Mouse (Mus musculus): Measurements from ENCODE around the gene Bcl2l1. TPM values are rescaled to one million over a fixed set of nuclear protein-coding genes. Genes with fewer than 3 reads are reported as not detected.

Bcl2l1 gene
- polyA plus RNA-seq, 1 experiment from 2014 or later: 138 TPM

DNA sequence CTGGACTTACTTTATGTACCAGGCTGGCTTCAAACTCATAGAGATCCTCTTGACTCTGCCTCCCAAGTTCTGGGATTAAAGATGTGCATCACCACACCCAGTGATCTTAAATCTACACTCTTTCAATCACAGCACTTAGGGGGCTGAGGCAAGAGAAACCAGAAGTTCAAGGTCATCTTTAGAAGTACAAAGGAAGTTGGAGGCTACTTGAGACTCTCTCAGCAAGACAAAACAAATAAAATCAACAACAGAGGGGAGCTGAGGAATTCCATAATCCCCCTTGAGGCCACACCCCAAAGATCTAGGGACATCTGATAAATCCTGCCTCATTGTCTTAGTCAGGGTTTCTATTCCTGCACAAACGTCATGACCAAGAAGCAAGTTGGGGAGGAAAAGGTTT, 59.3 kb downstream of the Bcl2l1 start:
- Histone ChIP-seq H3K9ac (ENCODE audit: low read depth, low read length) (no peak overlapping the region), H3K27me3 (replicated peaks; ENCODE audit: control insufficient read depth, insufficient read depth, low read length) (no peaks in the 10 kb centered on the region), H3K27ac (ENCODE audit: low read depth, low read length) (no peak overlapping the region), H3K36me3 (ENCODE audit: control insufficient read depth, insufficient read depth, low read length) (no peaks in the 10 kb centered on the region), H3K9me3 (ENCODE audit: control insufficient read depth, low read length) (no peaks in the 10 kb centered on the region), H3K4me2 (ENCODE audit: low read length) (no peak overlapping the region), H3K4me3 (ENCODE audit: low read length) (no peak overlapping the region), H3K4me1 (ENCODE audit: control insufficient read depth, insufficient read depth, low read depth, low read length) (no peaks in the 10 kb centered on the region)
- ATAC-seq: no peak
- WGBS: 35% methylated on average over 1 of the region's 1 CpGs

DNA sequence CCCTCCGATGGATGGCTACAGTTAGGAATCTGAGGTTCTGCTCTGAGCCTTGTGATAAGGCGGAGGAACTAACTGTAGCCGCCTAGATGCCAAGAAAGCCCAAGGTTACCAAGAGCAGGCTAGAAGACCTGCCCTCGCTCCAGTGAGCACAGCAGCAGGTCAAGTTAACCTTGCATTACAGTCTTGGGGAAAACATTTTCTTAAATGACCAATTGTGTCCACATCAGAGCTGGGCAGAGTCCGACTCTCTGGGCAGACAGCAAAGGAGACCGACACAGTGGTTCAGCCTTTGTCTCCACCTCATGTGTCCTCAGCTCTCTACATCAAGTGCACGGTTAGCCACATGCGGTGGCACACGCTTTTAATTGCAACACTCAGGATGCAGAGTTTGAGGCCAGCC, 60.0 kb downstream of the Bcl2l1 start:
- Histone ChIP-seq H3K4me1 (ENCODE audit: control insufficient read depth, insufficient read depth, low read depth, low read length) (no peaks in the 10 kb centered on the region), H3K27me3 (replicated peaks; ENCODE audit: control insufficient read depth, insufficient read depth, low read length) (no peaks in the 10 kb centered on the region), H3K9ac (ENCODE audit: low read depth, low read length) (no peak overlapping the region), H3K4me3 (ENCODE audit: low read length) (no peak overlapping the region), H3K9me3 (ENCODE audit: control insufficient read depth, low read length) (no peaks in the 10 kb centered on the region), H3K36me3 (ENCODE audit: control insufficient read depth, insufficient read depth, low read length) (no peaks in the 10 kb centered on the region), H3K4me2 (ENCODE audit: low read length) (no peak overlapping the region), H3K27ac (ENCODE audit: low read depth, low read length) (no peak overlapping the region)
- no peak for ATAC-seq
- 91% methylated on average over 9 of the region's 9 CpGs for WGBS

DNA sequence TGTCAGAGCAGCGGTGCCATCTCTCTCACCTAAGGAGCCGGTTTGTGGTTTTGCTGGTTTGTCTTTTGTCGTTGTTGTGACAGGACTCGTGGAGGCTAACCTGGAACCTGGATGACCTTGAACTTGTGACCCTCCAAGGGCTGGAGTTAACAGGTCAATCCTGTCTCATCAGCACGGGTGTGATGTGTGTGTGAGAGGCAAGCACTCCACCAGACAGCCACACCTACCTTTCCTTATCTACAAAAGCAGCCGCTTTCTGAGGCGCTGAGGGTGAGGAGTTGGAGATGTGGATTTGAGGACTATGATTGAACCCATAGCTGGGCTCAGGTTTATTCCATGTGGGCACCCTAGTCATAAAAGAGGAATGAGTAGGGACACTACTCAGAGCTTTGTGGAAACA, 61.9 kb downstream of the Bcl2l1 start:
- H3K27me3 ChIP-seq (replicated peaks; ENCODE audit: control insufficient read depth, insufficient read depth, low read length): no peaks in the 10 kb centered on the region
- H3K36me3 ChIP-seq (ENCODE audit: control insufficient read depth, insufficient read depth, low read length): no peaks in the 10 kb centered on the region
- H3K4me2 ChIP-seq (ENCODE audit: low read length): no peak overlapping the region
- WGBS: 86% methylated on average over 7 of the region's 7 CpGs
- peaks cover 3% of the 10 kb centered on the region for H3K4me1 ChIP-seq (ENCODE audit: control insufficient read depth, insufficient read depth, low read depth, low read length)
- H3K4me3 ChIP-seq (ENCODE audit: low read length): no peak overlapping the region
- no peak for ATAC-seq
- no peak overlapping the region for H3K9ac ChIP-seq (ENCODE audit: low read depth, low read length)
- H3K27ac ChIP-seq (ENCODE audit: low read depth, low read length): no peak overlapping the region
- no peaks in the 10 kb centered on the region for H3K9me3 ChIP-seq (ENCODE audit: control insufficient read depth, low read length)

DNA sequence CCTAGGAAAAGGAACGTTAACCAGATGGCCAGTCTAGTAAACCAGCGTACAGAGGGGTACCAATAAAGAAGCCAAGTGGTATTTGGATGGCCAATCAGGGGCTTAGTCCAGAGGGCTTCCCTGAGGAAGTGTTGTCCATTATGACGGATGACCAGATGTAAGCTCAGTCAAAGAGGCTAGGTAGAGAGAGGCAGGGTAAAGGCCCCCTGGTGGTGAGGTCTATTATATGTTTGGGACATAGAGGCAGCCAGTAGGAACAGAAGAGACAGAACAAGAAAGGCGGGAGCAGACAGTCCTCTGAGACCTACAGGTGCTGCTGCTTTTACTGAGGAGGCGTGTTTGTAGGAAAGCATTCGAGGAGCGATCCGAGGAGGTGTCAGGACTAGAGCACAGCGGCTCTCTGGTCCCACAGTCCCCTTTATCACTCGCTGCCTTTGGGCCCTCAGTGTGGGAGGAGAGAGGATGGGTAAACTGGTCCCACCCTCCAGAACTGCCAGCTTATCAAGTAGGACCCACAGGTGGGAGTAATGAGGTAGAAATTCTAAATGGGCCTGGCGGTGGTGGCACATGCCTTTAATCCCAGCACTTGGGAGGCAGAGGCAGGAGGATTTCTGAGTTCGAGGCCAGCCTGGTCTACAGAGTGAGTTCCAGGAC, 63.8 kb downstream of the Bcl2l1 start:
- Histone ChIP-seq H3K4me2 (ENCODE audit: low read length) (no peak overlapping the region), H3K4me1 (ENCODE audit: control insufficient read depth, insufficient read depth, low read depth, low read length) (peaks cover 9% of the 10 kb centered on the region), H3K27ac (ENCODE audit: low read depth, low read length) (no peak overlapping the region), H3K4me3 (ENCODE audit: low read length) (no peak overlapping the region), H3K9ac (ENCODE audit: low read depth, low read length) (no peak overlapping the region), H3K36me3 (ENCODE audit: control insufficient read depth, insufficient read depth, low read length) (no peaks in the 10 kb centered on the region), H3K9me3 (ENCODE audit: control insufficient read depth, low read length) (no peaks in the 10 kb centered on the region), H3K27me3 (replicated peaks; ENCODE audit: control insufficient read depth, insufficient read depth, low read length) (no peaks in the 10 kb centered on the region)
- WGBS: 59% methylated on average over 12 of the region's 12 CpGs
- no peak for ATAC-seq

DNA sequence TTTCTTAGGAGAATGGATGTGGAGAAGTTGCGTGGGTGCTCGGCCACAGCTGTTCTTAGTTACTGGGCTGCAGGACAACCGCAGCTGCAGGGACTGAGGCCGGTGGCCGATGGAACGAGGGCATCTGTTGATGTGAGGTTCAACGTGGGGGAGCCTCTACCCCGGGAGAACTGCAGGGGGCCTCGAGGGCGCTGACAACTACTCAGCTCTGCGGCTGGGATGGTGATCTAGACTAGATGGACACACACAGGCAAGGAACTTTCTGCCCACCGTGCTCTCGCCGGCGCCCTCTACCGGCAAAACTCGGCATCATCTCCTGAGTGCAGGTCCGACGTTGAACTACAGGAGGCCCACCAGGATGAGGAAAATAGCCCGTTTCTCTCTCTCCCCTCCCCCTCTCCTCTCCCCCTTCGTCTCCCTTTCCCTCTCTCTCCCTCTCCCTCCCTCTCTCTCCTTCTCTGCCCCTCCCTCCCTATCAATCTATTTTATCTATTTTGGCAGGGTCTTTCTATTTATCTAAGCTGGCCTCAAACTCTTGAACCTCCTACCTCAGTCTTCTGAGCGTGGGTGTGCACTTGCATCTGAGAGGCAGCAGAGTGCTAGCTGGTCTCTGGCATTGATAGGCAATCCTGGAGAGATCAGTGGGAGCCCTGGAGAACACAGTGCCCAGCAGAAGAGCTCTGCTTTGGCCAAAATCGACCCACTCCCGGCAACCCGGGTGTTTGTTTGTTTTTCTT, 65.0 kb downstream of the Bcl2l1 start:
- Histone ChIP-seq H3K4me3 (ENCODE audit: low read length) (no peak overlapping the region), H3K9me3 (ENCODE audit: control insufficient read depth, low read length) (no peaks in the 10 kb centered on the region), H3K4me2 (ENCODE audit: low read length) (no peak overlapping the region), H3K4me1 (ENCODE audit: control insufficient read depth, insufficient read depth, low read depth, low read length) (peaks cover 9% of the 10 kb centered on the region), H3K36me3 (ENCODE audit: control insufficient read depth, insufficient read depth, low read length) (no peaks in the 10 kb centered on the region), H3K27ac (ENCODE audit: low read depth, low read length) (no peak overlapping the region), H3K27me3 (replicated peaks; ENCODE audit: control insufficient read depth, insufficient read depth, low read length) (no peaks in the 10 kb centered on the region), H3K9ac (ENCODE audit: low read depth, low read length) (no peak overlapping the region)
- ATAC-seq: peak; percentile 28; the same call in 1 of the 2 replicates
- WGBS: 26% methylated on average over 20 of the region's 25 CpGs

DNA sequence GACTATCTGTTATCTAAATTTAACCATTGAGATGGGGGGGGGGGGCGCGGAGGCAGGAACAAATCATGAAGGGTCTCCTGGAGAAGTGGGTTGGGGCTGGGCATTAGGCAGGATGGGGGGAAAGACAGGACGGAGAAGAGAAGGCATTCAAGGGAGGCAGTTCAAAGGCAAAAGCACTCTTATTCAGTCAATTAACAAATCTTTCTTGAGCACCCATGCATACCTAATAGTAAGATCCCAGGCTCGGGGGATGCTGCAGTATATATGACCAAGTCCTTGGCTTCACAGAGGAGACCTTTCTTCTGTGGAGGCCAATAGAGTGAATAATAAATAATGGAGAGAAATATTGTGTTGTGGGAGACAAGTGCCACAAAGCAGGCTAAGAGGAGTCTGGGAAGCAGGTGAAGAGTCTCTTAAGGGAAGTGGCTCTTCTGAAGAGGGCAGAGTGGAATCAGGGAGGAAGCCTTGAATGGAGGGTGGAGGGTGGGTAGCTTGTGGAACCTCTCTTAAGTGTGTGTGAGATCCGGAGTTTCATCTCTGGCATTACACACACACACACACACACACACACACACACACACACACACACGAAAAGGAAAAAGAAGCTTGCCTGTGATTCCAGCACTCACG, 66.4 kb downstream of the Bcl2l1 start:
- no peak overlapping the region for H3K27ac ChIP-seq (ENCODE audit: low read depth, low read length)
- no peaks in the 10 kb centered on the region for H3K36me3 ChIP-seq (ENCODE audit: control insufficient read depth, insufficient read depth, low read length)
- WGBS: 25% methylated on average over 7 of the region's 7 CpGs
- peaks cover 9% of the 10 kb centered on the region for H3K4me1 ChIP-seq (ENCODE audit: control insufficient read depth, insufficient read depth, low read depth, low read length)
- H3K4me2 ChIP-seq (ENCODE audit: low read length): peak overlapping the region; percentile 32; the same call in 1 of the 2 replicates
- ATAC-seq: no peak
- no peak overlapping the region; the same call in 1 of the 2 replicates for H3K9ac ChIP-seq (ENCODE audit: low read depth, low read length)
- no peak overlapping the region for H3K4me3 ChIP-seq (ENCODE audit: low read length)
- no peaks in the 10 kb centered on the region for H3K9me3 ChIP-seq (ENCODE audit: control insufficient read depth, low read length)
- H3K27me3 ChIP-seq (replicated peaks; ENCODE audit: control insufficient read depth, insufficient read depth, low read length): no peaks in the 10 kb centered on the region

DNA sequence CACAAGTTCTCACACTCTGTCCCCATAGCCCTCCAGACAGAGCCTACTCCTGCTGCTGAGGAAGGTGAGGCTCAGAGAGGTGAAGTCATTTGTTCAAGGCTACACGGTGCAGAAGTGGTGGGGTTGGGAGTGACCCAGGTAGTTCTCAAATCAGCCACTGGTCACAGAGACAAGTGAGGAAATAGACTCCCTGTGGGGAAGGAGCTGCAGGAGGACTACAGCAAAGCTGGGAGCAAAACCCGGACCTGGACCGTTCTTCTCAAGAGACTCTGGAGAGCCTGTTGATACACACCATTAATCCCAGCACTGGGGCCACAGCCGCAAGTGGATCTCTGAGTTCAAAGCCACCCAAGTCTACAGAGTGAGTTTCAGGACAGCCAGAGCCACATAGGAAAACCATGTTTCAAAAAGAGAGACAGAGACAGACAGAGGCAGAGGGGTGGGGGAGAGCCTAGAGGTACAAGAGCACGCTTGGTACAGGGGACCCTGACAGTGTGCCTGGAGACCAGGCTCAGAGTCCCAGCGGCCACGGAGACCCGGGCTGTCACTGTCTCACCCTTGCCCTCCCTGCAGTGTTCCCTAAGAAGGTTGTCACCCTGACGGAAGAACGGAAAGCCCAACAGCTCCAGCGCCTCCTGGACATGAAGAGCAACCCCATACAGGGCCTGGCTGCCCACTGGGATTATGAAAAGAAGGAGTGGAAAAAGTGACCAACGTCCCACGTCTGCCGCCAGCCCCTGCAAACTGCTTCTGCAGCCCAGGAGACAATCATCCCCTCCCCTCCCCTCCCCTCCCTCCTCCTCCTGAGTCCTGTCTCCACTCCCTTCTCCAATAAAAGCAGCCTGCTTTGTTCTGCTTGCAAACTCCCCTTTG, 67.1 kb downstream of the Bcl2l1 start:
- Histone ChIP-seq H3K27ac (ENCODE audit: low read depth, low read length) (no peak overlapping the region), H3K4me3 (ENCODE audit: low read length) (no peak overlapping the region), H3K4me2 (ENCODE audit: low read length) (peak overlapping the region; percentile 32), H3K36me3 (ENCODE audit: control insufficient read depth, insufficient read depth, low read length) (no peaks in the 10 kb centered on the region), H3K27me3 (replicated peaks; ENCODE audit: control insufficient read depth, insufficient read depth, low read length) (no peaks in the 10 kb centered on the region), H3K4me1 (ENCODE audit: control insufficient read depth, insufficient read depth, low read depth, low read length) (peaks cover 9% of the 10 kb centered on the region), H3K9me3 (ENCODE audit: control insufficient read depth, low read length) (no peaks in the 10 kb centered on the region), H3K9ac (ENCODE audit: low read depth, low read length) (peak overlapping the region; percentile 7; the same call in 1 of the 2 replicates)
- WGBS: 8% methylated on average over 14 of the region's 14 CpGs
- ATAC-seq: no peak

DNA sequence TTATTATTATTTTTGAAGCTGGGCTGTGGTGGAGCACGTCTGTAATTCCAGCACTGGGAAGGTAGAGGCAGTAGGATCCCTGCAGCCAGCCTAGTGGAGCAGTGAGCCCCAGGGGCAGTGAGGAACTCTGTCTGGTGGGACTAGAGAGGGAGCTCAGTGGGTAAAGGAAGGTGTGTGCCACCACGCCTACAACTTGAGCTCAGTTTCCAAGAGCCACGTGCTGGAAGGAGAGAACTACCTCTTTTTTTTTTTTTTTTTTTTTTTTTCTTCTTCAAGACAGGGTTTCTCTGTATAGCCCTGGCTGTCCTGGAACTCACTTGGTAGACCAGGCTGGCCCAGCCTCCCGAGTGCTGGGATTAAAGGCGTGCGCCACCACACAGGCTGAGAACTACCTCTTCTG, 68.2 kb downstream of the Bcl2l1 start:
- Histone ChIP-seq H3K27me3 (replicated peaks; ENCODE audit: control insufficient read depth, insufficient read depth, low read length) (no peaks in the 10 kb centered on the region), H3K4me1 (ENCODE audit: control insufficient read depth, insufficient read depth, low read depth, low read length) (peaks cover 9% of the 10 kb centered on the region), H3K9me3 (ENCODE audit: control insufficient read depth, low read length) (no peaks in the 10 kb centered on the region), H3K4me2 (ENCODE audit: low read length) (no peak overlapping the region), H3K36me3 (ENCODE audit: control insufficient read depth, insufficient read depth, low read length) (no peaks in the 10 kb centered on the region), H3K9ac (ENCODE audit: low read depth, low read length) (no peak overlapping the region), H3K27ac (ENCODE audit: low read depth, low read length) (no peak overlapping the region), H3K4me3 (ENCODE audit: low read length) (no peak overlapping the region)
- no peak for ATAC-seq
- 82% methylated on average over 6 of the region's 6 CpGs for WGBS
